Mouse (Mus musculus) common myeloid progenitor, adult 5-6 weeks (primary cell): ENCODE data around the gene Qk. TPM values are rescaled to one million over a fixed set of nuclear protein-coding genes. Genes with fewer than 3 reads are reported as not detected.
A peak's percentile ranks its signal among the peaks of the same experiment; 100 is the strongest.

Experiments
- ATAC-seq: replicated peaks from 2 replicates; pipeline ENCODE4 v1.8.0; 2016; ENCODE audit warnings: low read depth, mild to moderate bottlenecking, moderate TSS enrichment, inconsistent platforms; ENCODE audit not compliant: poor library complexity, severe bottlenecking
- total RNA-seq: library from RNA; stranded (forward); fragments of 200-1000, 187-1606 nt; gene quantifications from 2 replicates; pipeline ENCODE4 v1.2.3, GENCODE M21; 2017

Gene Qk
- total RNA-seq, 1 experiment from 2014 or later: 79.6 TPM

GRCm38 (mm10) chr17:10328544-10329100 lies 9.0 kb upstream of the Qk start:
- no peak for ATAC-seq

DNA sequence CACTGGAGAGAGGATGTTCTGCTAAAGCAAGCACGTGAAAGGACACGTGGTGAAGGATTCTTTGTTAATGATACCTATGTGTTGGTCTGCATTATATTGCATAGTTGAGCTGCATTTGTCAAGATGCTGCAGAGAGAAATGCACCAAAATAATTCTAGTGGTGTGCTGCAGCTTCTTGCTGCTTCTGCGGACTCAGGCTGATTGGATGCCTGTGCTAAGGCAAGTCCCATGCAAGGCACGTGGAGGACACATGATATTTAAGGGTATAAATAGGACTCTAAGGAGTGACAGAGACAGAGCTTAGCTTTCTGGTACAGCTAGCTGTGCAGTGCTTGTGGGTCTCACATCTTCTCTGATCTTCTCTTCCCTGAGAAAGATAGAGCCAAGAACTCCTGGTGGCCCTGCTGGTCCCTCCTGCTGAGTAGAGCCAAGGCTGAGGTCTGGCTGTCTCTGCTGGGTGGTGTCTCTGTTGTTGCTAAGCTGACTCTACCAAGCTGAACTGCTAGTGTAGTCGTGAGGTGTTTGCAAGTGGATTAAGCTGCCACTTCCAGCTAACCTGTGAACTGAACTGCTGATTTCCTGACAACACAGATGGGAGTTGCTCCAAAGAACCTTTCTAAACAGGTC lies 8.0 kb upstream of the Qk start:
- no peak for ATAC-seq

GRCm38 (mm10) chr17:10326596-10327045 lies 7.0 kb upstream of the Qk start:
- peak; percentile 87 for ATAC-seq

DNA sequence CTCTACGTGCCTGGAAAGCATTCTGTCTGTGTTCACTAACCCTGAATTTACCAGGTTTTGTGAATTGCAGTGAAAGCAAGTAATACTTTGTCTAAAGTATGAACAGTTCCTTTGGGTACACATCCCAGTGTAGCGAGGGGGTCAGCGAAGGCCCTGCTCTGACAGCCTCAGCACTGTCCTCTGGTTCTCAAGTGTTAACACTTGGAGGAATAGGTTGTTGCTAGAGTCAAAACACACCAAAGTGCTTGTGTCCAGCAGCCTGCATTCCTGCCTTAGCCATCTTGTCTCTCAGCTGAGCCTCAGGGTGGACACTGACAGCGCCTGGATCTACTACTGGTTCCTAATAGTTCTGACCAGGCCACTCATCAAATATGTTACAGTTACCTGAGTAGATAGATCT lies 6.3 kb upstream of the Qk start:
- no peak for ATAC-seq

GRCm38 (mm10) chr17:10321754-10322153 lies 2.1 kb upstream of the Qk start:
- ATAC-seq: no peak

DNA sequence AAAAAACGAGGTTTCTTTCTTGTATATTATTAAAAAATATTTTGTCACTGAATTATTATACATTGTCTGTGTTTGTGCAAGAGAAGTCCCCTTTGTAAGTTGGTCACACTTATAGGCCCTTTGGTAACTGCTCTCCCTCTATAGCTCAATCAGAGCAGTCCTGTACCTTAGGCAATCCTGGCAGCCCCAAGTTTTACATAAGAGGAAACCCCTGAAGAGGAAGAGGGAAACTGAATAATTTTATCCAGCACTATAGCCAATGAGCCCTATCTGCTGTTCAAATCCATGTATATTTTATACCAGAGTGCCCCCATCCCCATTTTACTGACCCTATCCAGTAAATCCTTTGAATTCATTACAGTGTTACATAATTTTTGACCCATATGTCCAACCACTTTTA lies 1.4 kb upstream of the Qk start:
- ATAC-seq: no peak

GRCm38 (mm10) chr17:10320456-10320790 lies 769 bp upstream of the Qk start:
- no peak for ATAC-seq

GRCm38 (mm10) chr17:10319431-10319684 lies 296 bp downstream of the Qk start:
- ATAC-seq: no peak

GRCm38 (mm10) chr17:10318561-10319430 lies 858 bp downstream of the Qk start:
- peak; percentile 40; the same call in 1 of the 2 replicates for ATAC-seq

DNA sequence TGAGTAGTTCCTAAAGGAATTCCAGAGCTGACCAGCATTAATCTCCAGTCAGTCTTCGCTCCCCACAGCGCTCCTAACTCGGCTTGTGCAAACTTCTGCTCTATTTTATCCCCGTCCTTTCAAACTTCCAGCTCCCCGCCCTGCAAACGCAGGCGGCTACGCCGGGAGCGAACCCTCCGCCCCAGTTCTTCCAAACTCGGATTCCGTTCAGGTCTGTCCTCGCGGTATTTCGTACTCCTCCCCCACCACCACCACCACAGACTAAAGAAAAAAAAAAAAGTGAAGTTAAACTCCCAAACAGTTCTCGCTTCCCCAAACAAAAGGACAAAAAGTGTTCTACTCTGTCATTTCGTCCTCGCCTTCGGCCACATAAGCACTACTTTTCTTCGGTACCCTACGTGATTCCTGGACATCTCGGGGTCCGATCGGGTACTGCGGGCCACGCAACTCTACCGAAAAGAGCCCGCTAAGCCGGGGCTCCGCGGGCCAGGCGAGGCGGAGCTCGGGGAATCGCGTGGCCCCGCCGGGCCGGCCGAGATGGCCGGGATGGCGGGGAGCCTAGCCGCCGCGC lies 1.6 kb downstream of the Qk start:
- peak; percentile 64 for ATAC-seq

GRCm38 (mm10) chr17:10317186-10317585 lies 2.5 kb downstream of the Qk start:
- ATAC-seq: no peak

GRCm38 (mm10) chr17:10316446-10316845 lies 3.2 kb downstream of the Qk start:
- ATAC-seq: no peak

DNA sequence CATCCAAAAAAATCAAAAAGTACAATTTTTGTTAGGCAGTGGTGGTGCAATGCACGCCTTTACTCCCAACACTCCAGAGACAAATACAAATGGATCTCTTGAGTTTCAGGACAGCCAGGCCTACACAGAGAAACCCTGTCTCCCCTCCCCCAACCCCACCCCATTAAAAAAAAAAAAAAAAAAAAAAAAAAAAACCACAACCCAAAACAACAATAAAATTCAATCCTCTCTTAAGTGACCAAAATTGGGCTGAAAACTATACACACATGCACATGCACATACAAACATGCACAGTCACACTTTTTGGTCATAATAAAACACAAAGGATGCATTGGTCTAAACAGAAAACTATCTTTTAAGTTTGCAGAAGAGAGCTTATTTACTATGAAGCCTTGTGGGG lies 9.6 kb downstream of the Qk start:
- ATAC-seq: no peak

GRCm38 (mm10) chr17:10309135-10309623 lies 10.5 kb downstream of the Qk start:
- ATAC-seq: no peak

DNA sequence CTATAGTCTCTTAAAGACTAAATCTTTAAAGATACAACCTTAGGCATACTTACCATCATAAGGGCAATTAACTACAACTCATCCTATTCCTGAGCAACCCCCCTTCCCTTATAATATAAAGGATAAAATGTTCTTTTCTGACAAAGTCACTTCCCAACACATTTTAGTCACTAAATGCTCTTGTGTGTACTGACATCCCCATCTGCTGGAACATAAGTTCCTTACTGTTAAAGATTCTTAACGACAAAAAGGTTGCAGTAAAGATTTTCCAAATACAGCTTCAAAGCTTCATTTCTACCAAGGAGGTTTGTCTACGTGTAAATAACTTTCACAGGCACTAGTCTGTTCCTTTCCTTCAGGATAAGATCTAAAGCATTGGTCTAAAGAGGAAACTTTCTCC lies 13.2 kb downstream of the Qk start:
- no peak for ATAC-seq

GRCm38 (mm10) chr17:10304001-10304400 lies 15.7 kb downstream of the Qk start:
- ATAC-seq: no peak

DNA sequence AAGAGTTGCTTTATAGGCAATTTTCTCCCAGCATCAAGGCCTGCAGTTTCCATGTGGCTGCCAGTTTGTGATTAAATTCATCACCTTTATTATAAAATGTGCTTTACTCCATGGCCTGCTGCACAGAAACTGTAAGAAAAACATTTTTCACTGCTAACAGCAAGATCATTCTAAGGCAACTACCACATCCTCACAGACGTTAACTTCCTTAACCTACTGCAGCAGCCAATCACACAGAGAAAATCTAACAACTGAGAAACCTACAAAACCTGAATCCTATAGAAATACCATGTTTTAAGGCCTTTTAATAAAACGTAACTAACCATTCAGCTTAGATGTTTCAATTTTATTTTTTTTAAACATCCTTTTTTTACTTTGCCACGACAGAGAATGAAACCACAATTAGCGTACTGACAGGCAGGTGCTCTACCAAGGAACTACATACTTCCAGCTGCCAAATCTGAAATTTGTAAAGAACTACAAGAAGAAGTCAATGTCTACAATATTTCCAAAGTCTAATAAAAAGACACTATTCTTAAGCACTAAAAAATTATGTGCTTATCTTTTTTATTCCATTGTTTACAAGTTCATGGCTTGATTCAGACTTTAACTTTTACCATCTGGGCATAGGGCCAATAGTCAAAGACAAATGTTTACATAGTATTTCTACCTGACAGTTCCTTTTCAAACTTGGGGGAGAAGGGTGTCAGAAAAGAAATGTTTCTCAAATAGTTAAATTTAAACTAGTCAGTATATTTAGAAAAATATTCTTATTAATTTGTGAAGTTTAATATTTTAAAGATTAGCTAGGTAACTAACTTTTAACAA lies 18.5 kb downstream of the Qk start:
- ATAC-seq: peak; percentile 36; the same call in 1 of the 2 replicates

DNA sequence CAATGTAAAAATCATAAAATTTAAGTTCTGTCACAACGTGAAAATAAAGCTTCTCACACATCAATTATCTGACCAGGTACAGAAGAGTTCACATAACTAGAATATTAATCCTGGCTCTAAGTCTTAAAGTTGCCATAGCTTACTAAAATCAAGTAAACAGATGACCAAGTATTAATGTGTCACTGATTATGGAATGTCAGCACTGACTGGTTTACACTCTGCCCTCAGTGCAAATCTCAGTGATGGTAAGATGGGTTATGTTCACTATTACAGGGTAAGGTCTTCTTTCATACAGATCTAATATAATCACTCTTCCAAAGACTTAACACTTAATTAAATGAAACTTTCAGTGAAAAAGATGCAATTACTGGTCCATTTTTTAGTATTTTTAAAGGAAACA lies 20.3 kb downstream of the Qk start:
- no peak for ATAC-seq

- ATAC-seq: no peak; the same call in 1 of the 2 replicates
Observed at GRCm38 (mm10) chr17:10292520-10292919, 27.1 kb downstream of the Qk start.

DNA sequence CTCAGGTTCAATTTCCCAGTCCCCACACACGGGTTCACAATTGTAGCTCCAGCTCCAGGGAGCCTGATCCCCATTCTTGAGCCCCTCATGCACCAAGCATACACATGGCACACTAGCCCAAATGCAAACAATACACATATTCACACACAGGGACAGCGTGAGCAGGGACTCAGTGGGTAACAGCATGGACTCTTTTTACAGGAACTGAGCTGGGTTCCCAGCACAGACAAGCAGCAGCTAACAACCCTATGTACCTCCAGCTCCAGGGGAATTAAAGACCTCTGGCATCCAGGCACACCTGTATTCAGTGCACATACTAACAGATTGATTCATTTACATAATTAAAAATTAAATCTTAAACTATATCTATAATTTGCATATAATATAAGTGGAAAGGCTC lies 34.9 kb downstream of the Qk start:
- ATAC-seq: no peak
